Mouse (Mus musculus) myocyte (in vitro differentiated cells): Measurements from ENCODE around the gene Fchsd2.

Experiments
- TCF12 ChIP-seq: IDR thresholded peaks from one replicate; pipeline ENCODE4 v1.6.1; 2011; ENCODE audit warnings: mild to moderate bottlenecking, control low read depth; ENCODE audit not compliant: poor library complexity, insufficient read depth, severe bottlenecking
- USF1 ChIP-seq: IDR thresholded peaks from one replicate; pipeline ENCODE4 v1.6.1; 2011; ENCODE audit warnings: low read depth, mild to moderate bottlenecking, control low read depth, moderate library complexity

- TF ChIP-seq TCF12, result no peak
- TF ChIP-seq USF1, result no peak
Measured at GRCm38 (mm10) chr7:101071020-101071419, 21.6 kb upstream of the Fchsd2 start.
